22 mouse cellular contexts compared by ENCODE assay signal in genomic region chr5:118888131-118888530, GRCm38 (mm10).
DNase-seq lines count a peak whose midpoint lies in the region.
"Had no signal": no experiment of that assay in that cellular context is flagged by ENCODE, and none has a peak within 500 bp of the region (broad histone marks: within the 10 kb centered on the region; RNA-seq: fewer than 3 reads in every experiment).

No protein-coding gene starts in this region.

- DNase-seq in heart, adult 11 months = peak; percentile 70
- DNase-seq in heart, embryonic 10.5 days (ENCODE audit: low spot score) = no peak
- DNase-seq in fat pad, adult 2 months (ENCODE audit: extremely low read depth, low read depth, low spot score) = peak; percentile 80
- no peak for DNase-seq in left cerebral cortex, postnatal 4 days
- no peak for DNase-seq in cerebellum, adult 11 months
- DNase-seq: adrenal gland, adult 8-10 months; adrenal gland, postnatal 14 days; adrenal gland, postnatal 36 days; B cell, adult 2 months; cerebellum, adult 18-20 months; cerebellum, adult 8-10 months; cerebellum, adult 9-11 months; cerebellum, postnatal 14 days; cerebellum, postnatal 36 days; embryo, embryonic 11 days had no signal

- WGBS in heart, embryonic 10.5 days = 88% methylated on average over 11 of the region's 11 CpGs

- no peaks in the 10 kb centered on the region for H3K4me1 ChIP-seq in heart, embryonic 10.5 days
- H3K4me1 ChIP-seq: forebrain, embryonic 12.5 days had no signal

- intact Hi-C loops in left cerebral cortex, postnatal 4 days (cut with DNase I) = no loop called here

- H3K27me3 ChIP-seq in heart, embryonic 10.5 days (ENCODE audit: insufficient read depth, poor library complexity, severe bottlenecking) = no peaks in the 10 kb centered on the region
- H3K27me3 ChIP-seq: CH12.LX; embryonic facial prominence, embryonic 12.5 days; Patski had no signal

- no peak overlapping the region for H3K4me3 ChIP-seq in heart, embryonic 10.5 days
- H3K4me3 ChIP-seq: embryonic facial prominence, embryonic 10.5 days; embryonic facial prominence, embryonic 12.5 days; forebrain, embryonic 10.5 days; forebrain, embryonic 12.5 days had no signal

- no peak overlapping the region for H3K27ac ChIP-seq in heart, embryonic 10.5 days
- H3K27ac ChIP-seq: embryonic facial prominence, embryonic 10.5 days; embryonic facial prominence, embryonic 12.5 days; forebrain, embryonic 10.5 days; forebrain, embryonic 12.5 days had no signal

- H3K9me3 ChIP-seq in heart, embryonic 10.5 days = no peaks in the 10 kb centered on the region
- H3K9me3 ChIP-seq: embryonic facial prominence, embryonic 10.5 days; embryonic facial prominence, embryonic 12.5 days; forebrain, embryonic 10.5 days; forebrain, embryonic 12.5 days had no signal

- no peaks in the 10 kb centered on the region for H3K36me3 ChIP-seq in heart, embryonic 10.5 days
- H3K36me3 ChIP-seq: embryonic facial prominence, embryonic 10.5 days; embryonic facial prominence, embryonic 12.5 days; forebrain, embryonic 10.5 days; forebrain, embryonic 12.5 days; G1E had no signal

Comparison
In these comparisons a context has a peak if more than half of its experiments do, and no peak if none do; other contexts are left out.
1. DNase-seq: peak in heart, adult 11 months (single experiment) and fat pad, adult 2 months (single experiment); none in heart, embryonic 10.5 days (single experiment), left cerebral cortex, postnatal 4 days (single experiment) and cerebellum, adult 11 months (single experiment).